Mouse (Mus musculus): Measurements from ENCODE around the gene Ercc1. TPM values are rescaled to one million over a fixed set of nuclear protein-coding genes. Genes with fewer than 3 reads are reported as not detected.
A peak's percentile ranks its signal among the peaks of the same experiment; 100 is the strongest.

Ercc1 gene
- total RNA-seq, 4 experiments from 2014 or later = 41.9 to 47.8 (median 43.2) TPM

GRCm38 (mm10) chr7:19337122-19337521 is 7.5 kb upstream of the Ercc1 start:
- no peak for DNase-seq (ENCODE audit: low spot score in 2 of 2)

GRCm38 (mm10) chr7:19338060-19338459 is 6.5 kb upstream of the Ercc1 start:
- DNase-seq (ENCODE audit: low spot score in 2 of 2) = no peak

GRCm38 (mm10) chr7:19338596-19338995 is 6.0 kb upstream of the Ercc1 start:
- no peak for DNase-seq (ENCODE audit: low spot score in 2 of 2)

- DNase-seq (ENCODE audit: low spot score in 2 of 2) = no peak
These were observed 3.3 kb upstream of the Ercc1 start for GRCm38 (mm10) chr7:19341250-19341649.

- DNase-seq (ENCODE audit: low spot score in 2 of 2) = no peak
These were observed 2.7 kb upstream of the Ercc1 start for GRCm38 (mm10) chr7:19341761-19342409.

GRCm38 (mm10) chr7:19342481-19343027 is 2.0 kb upstream of the Ercc1 start:
- peak; percentile 84 to 91 for DNase-seq (ENCODE audit: low spot score in 2 of 2)

- DNase-seq (ENCODE audit: low spot score in 2 of 2) = peak in 1 of 2 experiments; percentile 77
These were observed 1.3 kb upstream of the Ercc1 start for GRCm38 (mm10) chr7:19343210-19343808.

- peak; percentile 93 to 94 for DNase-seq (ENCODE audit: low spot score in 2 of 2)
These were observed 427 bp downstream of the Ercc1 start for GRCm38 (mm10) chr7:19344938-19345471.

GRCm38 (mm10) chr7:19349188-19349915 is 4.8 kb downstream of the Ercc1 start:
- no peak for DNase-seq (ENCODE audit: low spot score in 2 of 2)

GRCm38 (mm10) chr7:19350221-19350620 is 5.6 kb downstream of the Ercc1 start:
- DNase-seq (ENCODE audit: low spot score in 2 of 2) = no peak

- no peak for DNase-seq (ENCODE audit: low spot score in 2 of 2)
These were observed 10.4 kb downstream of the Ercc1 start for GRCm38 (mm10) chr7:19354991-19355390.

- DNase-seq (ENCODE audit: low spot score in 2 of 2) = no peak
These were observed 11.7 kb downstream of the Ercc1 start for GRCm38 (mm10) chr7:19356311-19356710.

- no peak for DNase-seq (ENCODE audit: low spot score in 2 of 2)
These were observed 13.1 kb downstream of the Ercc1 start for GRCm38 (mm10) chr7:19357381-19358375.

- no peak for DNase-seq (ENCODE audit: low spot score in 2 of 2)
These were observed 14.1 kb downstream of the Ercc1 start for GRCm38 (mm10) chr7:19358634-19359033.

GRCm38 (mm10) chr7:19359299-19359891 is 14.8 kb downstream of the Ercc1 start, which contains the start of the genes Cd3eap and Ppp1r13l:
Gene Cd3eap (minus strand): TSS chr7:19359483.
Gene Ppp1r13l (plus strand): TSS chr7:19359749.
- DNase-seq (ENCODE audit: low spot score in 2 of 2) = peak; percentile 85 to 89

- DNase-seq (ENCODE audit: low spot score in 2 of 2) = peak in 1 of 2 experiments; percentile 75
These were observed 15.5 kb downstream of the Ercc1 start for GRCm38 (mm10) chr7:19359892-19360641.

GRCm38 (mm10) chr7:19360944-19361343 is 16.4 kb downstream of the Ercc1 start:
- DNase-seq (ENCODE audit: low spot score in 2 of 2) = peak; percentile 85 to 89

- DNase-seq (ENCODE audit: low spot score in 2 of 2) = peak in 1 of 2 experiments; percentile 67
These were observed 17.1 kb downstream of the Ercc1 start for GRCm38 (mm10) chr7:19361720-19362119.

- no peak for DNase-seq (ENCODE audit: low spot score in 2 of 2)
These were observed 17.7 kb downstream of the Ercc1 start for GRCm38 (mm10) chr7:19362276-19362675.
